Mouse (Mus musculus) forebrain, embryonic 16.5 days (tissue): ENCODE measurements around the gene Dnm3. TPM values are rescaled to one million over a fixed set of nuclear protein-coding genes. Genes with fewer than 3 reads are reported as not detected.

Experiments
- ATAC-seq: fragments of 200-750 bp; cut with Nextera tagmentation; 2 replicates; pipeline ENCODE4 v1.8.0; 2017; ENCODE audit warnings: mild to moderate bottlenecking, moderate library complexity
- H3K27ac ChIP-seq: fragments of 300-500 bp; sonication (generic); 2 replicates; pipeline ENCODE4 v1.5.1; 2014; ENCODE audit warnings: low read length, control low read depth
- H3K27me3 ChIP-seq: fragments of 300-500 bp; sonication (generic); replicated peaks from 2 replicates; pipeline ENCODE4 v1.6.1; 2014; ENCODE audit warnings: low read length; ENCODE audit not compliant: control insufficient read depth, insufficient read depth
- H3K36me3 ChIP-seq: fragments of 300-500 bp; sonication (generic); 2 replicates; pipeline ENCODE4 v1.6.1; 2014; ENCODE audit not compliant: control insufficient read depth, insufficient read depth
- H3K4me1 ChIP-seq: fragments of 300-500 bp; sonication (generic); replicated peaks from 2 replicates; pipeline ENCODE4 v1.6.1; 2014; ENCODE audit warnings: low read length; ENCODE audit not compliant: control insufficient read depth, insufficient read depth
- H3K4me2 ChIP-seq: fragments of 300-500 bp; sonication (generic); 2 replicates; pipeline ENCODE4 v1.6.1; 2014; ENCODE audit warnings: mild to moderate bottlenecking, low read length, control low read depth
- H3K4me3 ChIP-seq: fragments of 300-500 bp; sonication (generic); replicated peaks from 2 replicates; pipeline ENCODE4 v1.5.1; 2014; ENCODE audit warnings: mild to moderate bottlenecking, low read length, control low read depth
- H3K9ac ChIP-seq: fragments of 300-500 bp; sonication (generic); replicated peaks from 2 replicates; pipeline ENCODE4 v1.6.1; 2014; ENCODE audit warnings: low read depth, low read length, control low read depth
- H3K9me3 ChIP-seq: fragments of 300-500 bp; sonication (generic); 2 replicates; pipeline ENCODE4 v1.6.1; 2016; ENCODE audit warnings: low read length; ENCODE audit not compliant: control insufficient read depth
- WGBS: fragments of 180-500 bp; shearing (Covaris S2); extraction: QIAGEN DNeasy Blood & Tissue Kit; methylation state at CpG from one replicate; pipeline ENCODE4 v1.1.7; 2014; 5-methylcytosine and 5-hydroxymethylcytosine counted together
- polyA plus RNA-seq: library from polyadenylated mRNA; unstranded; fragments of >200 nt; fragmentation: Nextera tagmentation; extraction: Ambion mirVana; gene quantifications from 2 replicates; pipeline ENCODE4 v1.2.1, GENCODE M21; 2015

The Dnm3 gene
- polyA plus RNA-seq, 1 experiment from 2014 or later = 41.8 TPM

DNA sequence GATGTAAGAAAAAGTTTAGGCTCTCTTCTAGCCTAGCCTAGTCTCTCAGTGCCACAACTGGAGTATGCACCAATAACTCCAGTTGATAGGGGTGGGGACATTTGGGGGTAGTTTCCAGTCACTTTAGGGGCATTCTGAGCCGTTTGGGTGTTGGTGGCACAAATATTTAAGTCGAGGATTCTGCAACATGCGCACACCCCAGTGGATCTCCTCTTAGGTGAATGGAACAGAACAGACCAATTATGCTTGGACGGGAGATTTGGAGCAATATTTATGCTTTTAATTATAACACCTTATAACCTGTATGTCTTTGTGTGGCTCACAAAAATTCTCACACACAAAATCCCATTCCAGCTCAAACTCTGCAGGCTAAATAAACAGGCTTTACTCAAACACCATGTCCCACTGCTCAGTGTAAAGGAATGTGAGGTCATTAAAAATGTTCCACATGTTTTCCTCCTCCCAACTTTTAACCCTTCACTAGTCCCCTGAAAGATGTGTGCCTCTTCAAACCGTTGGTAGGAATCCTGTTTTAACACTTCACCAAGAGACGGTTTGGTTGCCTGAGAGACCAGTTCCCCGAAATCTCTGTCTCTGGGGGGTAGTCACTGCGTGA is 462.5 kb downstream of the Dnm3 start:
- Histone ChIP-seq H3K9me3 (no peaks in the 10 kb centered on the region), H3K36me3 (peaks cover 4% of the 10 kb centered on the region; the same call in 1 of the 2 replicates), H3K27ac (no peak overlapping the region), H3K9ac (no peak overlapping the region), H3K4me1 (no peaks in the 10 kb centered on the region), H3K4me2 (no peak overlapping the region), H3K27me3 (no peaks in the 10 kb centered on the region), H3K4me3 (no peak overlapping the region)
- WGBS = 61% methylated on average over 8 of the region's 8 CpGs
- ATAC-seq = no peak

DNA sequence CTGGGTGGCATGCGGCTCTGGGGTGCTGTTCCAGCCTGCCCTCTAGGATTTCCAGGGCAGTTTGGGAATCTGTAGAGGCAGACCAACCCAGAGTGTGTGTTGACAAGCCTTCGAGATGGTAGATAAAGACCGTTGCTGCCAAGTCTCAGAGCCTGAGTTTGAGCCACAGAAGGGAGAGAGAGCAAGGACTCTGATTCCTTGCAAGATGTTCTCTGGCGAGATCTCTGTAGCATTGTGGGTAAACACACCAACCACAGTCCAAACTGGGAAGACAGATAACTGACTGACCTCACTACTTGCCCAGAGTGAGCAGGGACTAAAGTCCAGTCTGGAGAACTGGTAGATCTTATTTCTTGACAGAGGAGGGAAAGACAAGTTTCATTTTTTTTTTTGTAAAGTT is 464.3 kb downstream of the Dnm3 start:
- H3K27me3 ChIP-seq = no peaks in the 10 kb centered on the region

DNA sequence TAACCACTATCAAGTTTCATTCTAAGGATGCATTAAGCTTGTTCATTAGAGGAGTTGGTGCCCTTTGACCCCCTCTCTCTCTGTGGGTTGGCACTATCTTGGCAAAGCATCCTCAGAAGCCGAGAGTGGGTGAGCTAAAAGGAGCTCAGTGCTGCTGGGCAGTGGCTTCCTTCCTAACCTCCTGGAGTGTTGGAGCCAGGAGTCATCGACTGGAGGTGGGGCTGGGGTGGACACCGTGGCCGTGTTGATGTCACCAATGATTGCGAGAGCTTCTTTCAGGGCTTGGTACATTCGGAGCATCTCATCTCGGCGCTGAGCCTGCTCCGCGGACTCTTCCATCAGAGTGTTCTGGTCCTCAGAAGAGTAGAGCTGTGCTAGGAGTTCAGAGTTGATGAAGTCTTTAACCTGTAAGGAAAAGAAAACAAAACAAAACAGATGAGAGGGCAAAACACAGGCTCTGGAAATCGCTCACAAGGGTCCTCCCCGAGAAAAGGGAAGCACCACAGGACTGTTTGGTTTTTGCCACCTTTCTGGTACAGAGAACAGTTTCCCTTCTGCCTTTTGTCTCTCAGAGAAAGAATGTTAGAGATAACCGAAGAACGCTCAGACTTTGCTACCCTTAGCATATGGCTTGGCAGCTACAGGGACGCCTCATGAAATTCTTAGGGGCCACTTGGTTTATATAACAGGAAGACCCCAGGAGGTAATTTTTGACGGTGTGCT is 466.1 kb downstream of the Dnm3 start:
- Histone ChIP-seq H3K4me1 (no peaks in the 10 kb centered on the region), H3K27ac (no peak overlapping the region), H3K9ac (no peak overlapping the region), H3K4me3 (no peak overlapping the region), H3K4me2 (no peak overlapping the region), H3K36me3 (peaks cover 4% of the 10 kb centered on the region; the same call in 1 of the 2 replicates), H3K9me3 (no peaks in the 10 kb centered on the region), H3K27me3 (no peaks in the 10 kb centered on the region)
- no peak for ATAC-seq
- 80% methylated on average over 16 of the region's 16 CpGs for WGBS

More for the DNA sequence above, 464.3 kb downstream of the Dnm3 start:
- Histone ChIP-seq H3K36me3 (peaks cover 4% of the 10 kb centered on the region; the same call in 1 of the 2 replicates), H3K4me1 (no peaks in the 10 kb centered on the region), H3K27ac (no peak overlapping the region), H3K4me3 (no peak overlapping the region), H3K9ac (no peak overlapping the region), H3K9me3 (no peaks in the 10 kb centered on the region), H3K4me2 (no peak overlapping the region)
- 90% methylated on average over 4 of the region's 4 CpGs for WGBS
- ATAC-seq = no peak

DNA sequence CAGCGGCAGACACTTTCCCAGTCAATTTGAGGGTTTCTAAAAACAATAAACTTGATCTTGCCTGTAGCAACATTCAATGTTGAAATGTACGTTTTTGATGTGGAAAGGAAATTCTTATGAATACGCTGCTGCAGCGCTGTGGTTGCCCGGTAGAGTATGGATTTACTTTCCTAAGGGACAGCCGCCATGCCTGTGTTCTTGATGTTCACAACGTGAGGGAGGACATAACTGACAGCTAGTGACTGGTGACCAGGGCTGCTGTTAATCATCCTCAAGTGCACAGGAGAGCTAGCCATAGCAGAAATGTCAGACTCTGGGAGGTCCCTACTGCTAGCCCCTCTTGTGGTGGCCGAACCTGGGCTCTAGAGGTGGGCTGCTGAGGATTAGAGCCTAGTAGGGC is 468.7 kb downstream of the Dnm3 start:
- Histone ChIP-seq H3K4me3 (no peak overlapping the region), H3K36me3 (peaks cover 4% of the 10 kb centered on the region; the same call in 1 of the 2 replicates), H3K27me3 (no peaks in the 10 kb centered on the region), H3K9ac (no peak overlapping the region), H3K9me3 (no peaks in the 10 kb centered on the region), H3K4me1 (peaks cover 2% of the 10 kb centered on the region; the same call in 1 of the 2 replicates), H3K4me2 (no peak overlapping the region), H3K27ac (no peak overlapping the region)
- 80% methylated on average over 8 of the region's 8 CpGs for whole genome bisulfite sequencing
- no peak for ATAC-seq

DNA sequence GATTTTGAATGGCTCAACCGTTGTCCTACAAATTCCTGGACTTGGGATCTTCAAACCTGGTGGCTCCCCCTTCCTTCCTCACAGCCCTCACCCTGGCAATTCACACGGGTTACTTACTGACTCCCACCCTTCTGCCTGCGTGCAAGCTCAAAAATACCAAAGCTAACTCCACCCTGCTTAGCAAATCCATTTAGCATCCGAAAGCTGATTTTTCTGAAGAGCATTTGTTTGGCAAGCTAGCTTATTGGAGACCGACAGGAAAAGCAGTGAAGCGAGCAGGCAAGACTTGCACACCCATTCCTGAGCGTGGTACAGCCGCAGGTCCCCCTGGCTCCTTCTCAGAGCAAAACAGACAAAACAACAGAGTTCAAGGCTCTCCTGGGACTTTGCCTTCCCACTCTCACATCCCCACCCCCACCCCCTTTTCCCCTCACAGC is 469.2 kb downstream of the Dnm3 start:
- Histone ChIP-seq H3K4me1 (peaks cover 3% of the 10 kb centered on the region; the same call in 1 of the 2 replicates), H3K27ac (no peak overlapping the region), H3K9ac (no peak overlapping the region), H3K9me3 (no peaks in the 10 kb centered on the region), H3K36me3 (peaks cover 4% of the 10 kb centered on the region; the same call in 1 of the 2 replicates), H3K4me3 (no peak overlapping the region), H3K4me2 (no peak overlapping the region), H3K27me3 (no peaks in the 10 kb centered on the region)
- ATAC-seq = no peak
- WGBS = 48% methylated on average over 8 of the region's 8 CpGs

DNA sequence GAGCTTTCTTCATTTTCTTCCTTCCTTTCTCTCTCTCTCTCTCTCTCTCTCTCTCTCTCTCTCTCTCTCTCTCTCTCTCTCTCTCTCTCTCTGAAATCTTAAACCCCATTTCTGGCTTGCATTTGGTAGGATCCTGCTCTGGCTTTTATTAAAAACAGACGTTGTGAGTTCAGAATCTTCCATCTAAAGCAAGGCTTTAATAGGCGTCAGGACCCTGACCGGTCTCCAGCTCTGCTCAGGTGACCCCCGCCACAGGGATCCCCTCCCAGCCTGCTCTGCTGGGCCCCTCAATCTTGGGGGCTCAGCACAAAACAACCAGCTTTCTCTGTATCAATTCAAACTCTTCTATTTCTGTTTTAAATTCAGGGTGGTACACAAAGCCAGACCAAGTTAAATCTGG is 469.6 kb downstream of the Dnm3 start:
- no peak for ATAC-seq
- Histone ChIP-seq H3K4me3 (no peak overlapping the region), H3K9ac (no peak overlapping the region), H3K9me3 (no peaks in the 10 kb centered on the region), H3K27ac (no peak overlapping the region), H3K4me2 (no peak overlapping the region), H3K36me3 (peaks cover 4% of the 10 kb centered on the region; the same call in 1 of the 2 replicates), H3K27me3 (no peaks in the 10 kb centered on the region), H3K4me1 (peaks cover 3% of the 10 kb centered on the region; the same call in 1 of the 2 replicates)
- WGBS = 70% methylated on average over 4 of the region's 4 CpGs

DNA sequence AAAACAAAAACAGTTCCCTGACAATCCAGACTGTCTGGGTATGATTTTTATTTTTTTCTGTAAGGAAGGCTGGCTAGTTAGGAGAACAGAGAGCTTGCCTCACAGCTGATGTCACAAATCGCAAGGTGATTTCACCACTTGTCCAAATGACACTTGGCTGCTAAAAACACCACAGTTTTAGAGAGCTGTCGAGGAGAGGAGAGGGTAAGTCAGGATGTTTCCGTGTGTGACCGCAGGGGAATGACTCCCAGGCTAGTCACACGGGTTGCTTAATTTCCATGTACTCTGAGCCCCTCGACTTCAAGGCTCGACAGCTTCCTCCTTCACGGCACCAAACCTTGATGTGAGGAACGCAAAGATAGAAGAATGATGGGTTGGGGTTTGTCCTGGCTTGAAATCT is 471.7 kb downstream of the Dnm3 start:
- Histone ChIP-seq H3K4me1 (peaks cover 3% of the 10 kb centered on the region; the same call in 1 of the 2 replicates), H3K9ac (no peak overlapping the region), H3K4me3 (no peak overlapping the region), H3K4me2 (no peak overlapping the region), H3K9me3 (no peaks in the 10 kb centered on the region), H3K27me3 (no peaks in the 10 kb centered on the region), H3K36me3 (peaks cover 4% of the 10 kb centered on the region; the same call in 1 of the 2 replicates), H3K27ac (no peak overlapping the region)
- ATAC-seq = no peak
- 88% methylated on average over 9 of the region's 9 CpGs for WGBS

DNA sequence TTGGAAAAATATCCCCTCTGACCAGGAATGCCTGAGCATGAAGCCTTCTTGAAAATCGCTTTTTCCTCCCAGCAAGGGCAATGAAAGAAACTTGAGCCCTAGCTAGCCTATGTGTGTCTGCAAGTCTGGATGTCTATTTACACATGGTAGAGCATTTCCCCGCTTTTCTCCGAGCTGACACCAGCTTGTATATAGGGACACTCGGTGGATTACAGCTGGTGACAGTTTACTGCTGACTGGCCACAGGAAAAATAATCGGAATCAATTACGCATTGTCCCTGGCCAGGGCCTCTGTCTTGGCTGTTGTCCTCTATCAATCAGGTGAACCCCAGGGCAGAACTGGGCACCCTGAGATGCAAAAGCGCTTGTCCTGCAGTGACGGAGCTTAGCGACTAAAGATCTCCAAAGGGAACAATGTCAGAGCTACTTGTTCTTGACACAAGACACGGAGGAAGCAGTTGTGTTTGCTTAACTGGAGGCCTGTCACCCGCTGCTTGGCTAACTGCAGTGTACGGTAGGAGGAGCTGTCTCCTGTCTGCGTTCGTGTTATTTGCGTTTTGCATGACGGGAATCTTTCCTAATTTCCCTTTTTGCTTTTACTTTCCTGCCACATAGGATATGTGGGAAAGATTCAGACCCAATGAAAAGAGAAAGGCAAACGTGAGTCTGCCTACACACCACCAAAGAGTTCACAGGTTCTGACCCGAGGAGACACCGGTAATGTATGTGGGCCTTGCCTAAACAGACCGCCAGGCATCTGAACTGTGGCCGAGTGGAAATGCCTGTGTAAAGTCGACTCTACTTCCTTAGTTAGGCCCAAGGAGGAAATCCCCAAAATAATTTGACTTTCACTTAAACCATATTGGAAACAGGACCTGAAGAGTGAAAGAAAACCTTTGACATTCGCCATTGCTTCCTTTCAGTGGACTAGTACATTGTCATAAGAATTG is 472.7 kb downstream of the Dnm3 start:
- Histone ChIP-seq H3K4me3 (no peak overlapping the region), H3K36me3 (no peaks in the 10 kb centered on the region), H3K27me3 (no peaks in the 10 kb centered on the region), H3K27ac (no peak overlapping the region), H3K4me2 (no peak overlapping the region), H3K9ac (no peak overlapping the region), H3K4me1 (peaks cover 5% of the 10 kb centered on the region; the same call in 1 of the 2 replicates), H3K9me3 (no peaks in the 10 kb centered on the region)
- ATAC-seq = no peak
- 57% methylated on average over 23 of the region's 23 CpGs for WGBS

DNA sequence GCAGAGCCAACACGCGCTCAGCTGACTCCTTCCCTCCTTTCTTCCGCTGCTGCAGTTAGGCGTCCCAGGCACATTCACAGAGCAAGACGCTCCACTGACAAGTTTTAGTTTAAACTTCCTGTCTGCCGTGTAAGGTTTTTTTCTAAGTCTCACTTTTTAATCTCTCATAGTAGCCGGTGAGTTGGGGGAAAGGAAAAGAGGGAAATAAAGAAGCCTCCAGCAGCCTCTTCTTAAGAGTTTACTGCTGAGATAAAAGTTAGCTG is 473.4 kb downstream of the Dnm3 start:
- H3K9me3 ChIP-seq = no peaks in the 10 kb centered on the region
- no peak overlapping the region for H3K9ac ChIP-seq
- H3K27ac ChIP-seq = no peak overlapping the region
- no peaks in the 10 kb centered on the region for H3K27me3 ChIP-seq
- no peak overlapping the region for H3K4me2 ChIP-seq
- no peaks in the 10 kb centered on the region for H3K36me3 ChIP-seq
- peaks cover 7% of the 10 kb centered on the region; the same call in 1 of the 2 replicates for H3K4me1 ChIP-seq
- H3K4me3 ChIP-seq = no peak overlapping the region
- no peak for ATAC-seq
- WGBS = 18% methylated on average over 7 of the region's 7 CpGs
